Mouse (Mus musculus): ENCODE data around the gene Lypla2. TPM values are rescaled to one million over a fixed set of nuclear protein-coding genes. Genes with fewer than 3 reads are reported as not detected.
A peak's percentile ranks its signal among the peaks of the same experiment; 100 is the strongest.
"Not testable (repeated sequence)": the region's sequence is repeated elsewhere in the genome, so short reads cannot be mapped to it uniquely, and the experiment has no call there.

Gene Lypla2
- total RNA-seq (2021), result 100 to 1,000 TPM; 110 to 122 TPM

DNA sequence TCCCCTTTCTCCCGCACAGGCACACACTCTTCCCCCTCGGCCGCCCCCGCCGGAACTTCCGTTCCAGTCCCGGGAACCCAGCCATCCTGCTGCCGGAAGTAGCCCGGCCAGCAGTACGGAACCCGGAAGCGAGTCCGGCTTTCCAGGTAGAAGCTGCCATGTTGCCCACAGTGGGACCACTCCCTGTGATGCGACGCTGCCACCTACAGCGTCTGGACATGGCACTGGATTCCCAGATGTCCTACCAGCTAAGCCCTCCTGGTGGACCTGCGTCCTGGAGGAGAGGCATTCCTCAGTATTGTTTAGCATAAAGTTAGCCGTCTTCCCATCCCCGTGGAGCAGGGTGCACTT, at the start of gene Lypla2:
Gene Lypla2, minus strand, starts transcription at position 71 of the 351 bp plus-strand sequence.
- intact Hi-C loops (cut with DNase I), result no loop called here
- DNase-seq, result peak; percentile 88

DNA sequence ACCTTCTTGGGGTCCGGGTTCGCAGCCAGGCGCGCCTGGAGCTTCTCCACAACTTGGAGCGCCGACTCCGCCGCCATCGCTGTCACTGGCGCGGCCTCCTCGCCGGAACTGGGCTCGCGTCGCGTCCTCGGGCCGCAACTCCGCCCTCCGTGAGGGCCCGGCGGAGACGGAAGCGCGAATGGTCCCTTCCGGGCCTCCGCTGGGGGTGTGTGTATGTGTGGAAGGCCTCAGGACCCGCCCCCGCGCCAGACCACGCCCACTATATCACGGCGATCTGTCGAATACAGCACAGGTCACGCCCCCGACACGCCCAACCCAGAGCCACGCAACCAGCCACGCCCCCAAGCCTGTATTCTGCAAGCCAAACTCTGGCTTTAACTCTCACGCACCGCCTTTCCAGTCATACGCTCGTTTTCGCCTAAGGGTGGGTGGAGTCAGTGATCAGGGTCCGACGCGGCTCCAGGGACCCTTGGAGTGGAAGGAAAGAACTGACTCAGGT, 49.2 kb upstream of the Lypla2 start, which contains the start of gene Eloa:
Gene Eloa, minus strand, starts transcription at position 215 of the 499 bp plus-strand sequence.
- intact Hi-C loops (cut with DNase I), result no loop called here
- DNase-seq, result peak; percentile 100

DNA sequence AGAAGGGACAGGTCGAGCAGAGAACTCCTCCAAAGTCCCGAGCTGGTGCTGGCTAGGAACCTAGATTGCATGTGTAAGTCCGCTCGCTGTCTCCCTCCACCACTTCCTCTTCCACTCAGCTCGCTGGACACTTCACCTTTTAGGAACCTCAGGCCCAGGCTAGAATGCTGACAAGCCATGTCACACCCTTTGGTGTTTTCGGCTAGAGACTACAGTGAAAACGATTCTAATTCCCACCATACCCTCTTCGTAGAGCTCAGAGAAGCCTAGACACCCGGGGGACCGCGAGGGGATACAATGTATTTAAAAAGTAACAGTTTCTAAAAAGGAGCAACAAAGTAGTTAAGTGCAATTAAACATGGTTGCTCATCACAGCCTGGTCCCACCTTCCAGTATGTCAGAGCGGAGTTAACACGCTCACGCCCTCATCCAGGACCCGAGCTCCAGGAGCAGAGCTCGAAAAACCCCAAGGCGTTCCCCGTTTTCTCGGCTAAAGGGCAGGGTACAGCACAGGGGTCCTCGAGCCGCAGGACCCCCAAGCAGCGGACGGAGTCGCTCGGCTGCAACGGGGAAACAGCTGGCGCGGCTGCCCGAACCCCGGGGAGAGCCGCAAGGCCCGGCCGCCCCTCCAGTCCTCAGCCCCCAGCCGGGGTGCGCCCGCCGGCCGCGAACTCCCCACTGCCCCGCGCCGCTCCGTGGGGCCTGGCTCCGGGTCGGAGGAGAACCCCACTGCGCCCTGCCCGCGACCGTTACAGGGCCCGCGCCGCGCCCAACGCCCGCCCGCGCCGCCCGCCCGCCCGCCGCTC, 48.5 kb upstream of the Lypla2 start:
- intact Hi-C loops (cut with DNase I), result no loop called here
- no peak for DNase-seq

DNA sequence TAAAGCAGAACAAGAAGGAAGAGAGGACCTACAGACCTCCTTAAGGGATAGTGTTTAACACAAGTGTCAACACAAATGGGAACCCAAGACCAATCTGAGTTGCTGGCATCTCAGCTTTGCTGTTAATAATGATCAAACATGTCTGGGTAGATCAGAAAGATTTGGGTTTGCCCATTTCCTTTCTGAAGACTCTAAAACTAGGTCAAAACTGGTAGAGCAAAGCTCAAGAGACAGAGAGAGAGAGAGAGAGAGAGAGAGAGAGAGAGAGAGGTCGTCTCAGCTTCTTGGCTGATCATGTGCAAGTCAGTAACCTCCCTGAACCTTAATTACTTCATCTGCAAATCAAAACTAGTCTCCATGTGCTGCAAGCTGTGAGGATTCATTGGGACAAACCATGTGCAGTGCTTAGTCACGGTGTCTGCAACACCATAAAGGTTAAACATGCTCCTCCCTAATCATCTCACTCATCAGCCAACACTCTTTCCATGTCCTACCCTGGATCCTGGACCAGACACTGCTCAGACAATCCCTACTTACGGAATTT, 43.7 kb upstream of the Lypla2 start:
- intact Hi-C loops (cut with DNase I), result no loop called here

DNA sequence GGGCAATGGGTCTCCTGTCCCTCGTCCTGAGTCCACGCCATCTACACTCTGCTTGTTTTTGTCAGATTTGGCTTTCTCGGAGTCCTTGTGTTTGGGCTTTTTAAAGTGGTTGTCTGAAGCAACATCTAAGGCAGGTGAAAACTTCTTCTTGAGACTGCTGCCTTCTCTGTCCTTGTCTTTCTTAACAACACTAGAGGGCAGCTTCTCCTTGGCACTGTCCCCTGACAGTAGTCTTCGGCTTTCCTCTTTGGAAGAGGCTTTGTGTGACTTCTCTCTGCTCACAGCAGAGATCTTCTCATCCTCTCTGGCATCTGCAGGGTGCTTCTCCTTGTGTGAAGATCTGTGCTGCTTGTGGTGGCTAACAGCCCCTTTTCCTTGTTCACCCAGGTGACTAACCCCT, 38.2 kb upstream of the Lypla2 start:
- intact Hi-C loops (cut with DNase I), result no loop called here
- DNase-seq, result no peak

More for the DNA sequence above, 43.7 kb upstream of the Lypla2 start:
- DNase-seq, result no peak

DNA sequence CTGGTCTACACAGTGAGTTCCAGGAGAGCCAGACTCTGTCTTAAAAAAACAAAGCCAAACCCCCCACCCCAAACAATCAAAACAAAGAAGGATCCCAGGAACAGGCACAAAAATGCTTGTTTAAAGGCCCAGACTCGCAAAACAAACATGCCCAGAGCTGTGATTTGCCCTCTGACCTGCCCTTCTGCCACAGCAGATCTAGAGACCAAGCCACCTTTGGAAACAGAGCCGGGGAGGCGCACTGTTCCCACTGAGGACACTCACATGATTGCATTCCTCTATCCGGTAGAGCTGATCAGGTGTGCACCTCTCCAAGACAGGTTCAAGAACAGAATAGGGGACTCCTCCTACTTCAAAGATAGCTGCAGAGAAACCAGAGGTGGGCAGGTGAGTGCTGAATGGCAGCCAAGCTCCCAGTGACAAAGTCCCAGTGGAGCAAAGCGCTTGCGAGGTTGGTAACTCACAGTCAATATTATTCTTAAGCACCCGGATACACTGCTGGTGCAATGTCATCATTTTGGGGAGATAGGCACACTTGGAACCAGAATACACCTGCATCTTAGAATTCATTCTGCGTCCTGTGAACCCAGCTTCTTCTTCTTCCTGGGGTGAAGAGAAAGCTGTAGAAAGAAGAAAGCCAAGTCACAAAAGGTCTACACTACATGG, 36.5 kb upstream of the Lypla2 start:
- intact Hi-C loops (cut with DNase I), result no loop called here
- DNase-seq, result no peak

DNA sequence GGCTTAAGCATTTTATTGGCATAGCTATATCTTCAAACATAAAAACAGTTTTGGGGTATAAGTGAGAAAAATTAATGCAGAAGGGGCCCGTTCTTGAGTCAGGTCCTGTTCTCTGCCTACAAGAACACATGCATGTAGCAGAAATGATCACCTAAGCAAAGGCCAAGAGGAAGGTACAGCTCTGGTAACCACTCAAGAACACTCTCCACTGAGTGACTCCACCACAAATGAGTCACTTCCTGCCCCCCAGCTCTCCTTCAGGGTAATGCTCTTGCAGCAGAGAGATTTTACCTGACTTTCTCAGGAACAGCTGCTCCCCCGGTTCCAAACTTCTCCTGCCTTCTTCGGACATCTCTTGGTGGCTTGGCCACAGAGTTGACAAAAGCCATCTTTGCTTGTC, 34.4 kb upstream of the Lypla2 start:
- intact Hi-C loops (cut with DNase I), result no loop called here
- no peak for DNase-seq

DNA sequence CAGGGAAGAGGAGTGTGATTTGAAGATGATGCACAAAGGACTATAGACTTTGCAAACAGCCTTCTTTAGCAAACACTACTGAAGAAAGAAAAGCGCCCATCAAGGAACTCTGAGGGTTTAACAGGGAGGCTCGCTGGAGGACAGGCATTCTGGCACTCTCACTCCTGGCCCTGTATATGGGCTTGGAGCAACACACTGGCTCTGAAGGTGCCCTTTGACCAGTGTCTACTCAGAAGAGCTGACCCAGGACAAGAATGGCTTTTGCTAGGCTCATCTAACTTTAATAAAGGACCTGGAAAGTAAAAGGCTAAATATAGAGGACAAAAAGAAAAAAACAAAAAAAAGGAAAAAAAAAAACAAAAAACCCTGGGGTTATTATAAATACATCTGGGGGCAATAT, 32.5 kb upstream of the Lypla2 start:
- intact Hi-C loops (cut with DNase I), result no loop called here
- DNase-seq, result no peak

DNA sequence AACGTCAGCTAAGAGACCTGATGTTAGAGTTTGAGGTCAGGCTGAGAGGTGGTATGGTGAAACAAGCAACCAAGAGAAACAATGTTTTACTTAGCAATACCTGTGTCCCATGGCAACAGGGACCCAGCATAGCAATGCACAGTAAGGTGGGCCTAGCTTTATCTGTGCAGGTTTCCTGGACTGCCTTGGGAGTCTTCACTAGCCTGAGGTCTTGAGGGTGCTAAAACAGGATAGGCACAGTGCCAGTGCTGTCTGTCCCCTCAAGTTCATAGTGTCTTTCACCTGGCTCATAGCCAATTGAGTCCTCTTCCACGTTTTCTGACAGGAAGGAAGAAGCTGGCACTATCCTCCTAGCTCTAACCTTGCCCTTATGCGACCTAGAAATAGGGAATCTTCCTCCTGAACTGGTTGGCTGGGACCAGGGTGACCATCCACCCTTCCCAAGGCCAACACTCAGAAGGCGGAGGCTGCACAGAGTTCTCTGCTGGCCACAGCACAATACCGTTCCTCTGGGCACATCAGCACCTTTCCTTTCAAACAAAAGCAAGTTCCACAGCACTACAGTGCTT, 31.8 kb upstream of the Lypla2 start:
- intact Hi-C loops (cut with DNase I), result no loop called here
- DNase-seq, result no peak

DNA sequence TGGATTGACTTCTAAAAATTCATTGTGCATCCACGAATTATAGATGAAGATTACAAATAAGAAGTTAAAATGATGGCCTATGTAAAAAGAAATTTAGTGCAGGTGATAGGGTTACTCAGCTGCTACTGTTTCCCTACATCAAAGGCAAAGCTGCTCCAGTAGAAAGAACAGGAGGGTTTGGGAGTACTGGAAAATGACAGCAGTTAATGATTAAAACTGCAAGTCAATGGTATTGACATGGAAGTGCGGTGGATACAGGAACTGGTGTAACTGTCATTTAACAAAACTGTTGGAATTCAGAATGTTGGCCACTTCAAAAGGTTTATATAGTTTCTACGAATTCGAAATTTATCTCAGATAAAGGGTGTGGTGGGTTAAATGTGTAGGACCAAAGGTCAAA, 22.7 kb upstream of the Lypla2 start:
- intact Hi-C loops (cut with DNase I), result no loop called here
- DNase-seq, result no peak

DNA sequence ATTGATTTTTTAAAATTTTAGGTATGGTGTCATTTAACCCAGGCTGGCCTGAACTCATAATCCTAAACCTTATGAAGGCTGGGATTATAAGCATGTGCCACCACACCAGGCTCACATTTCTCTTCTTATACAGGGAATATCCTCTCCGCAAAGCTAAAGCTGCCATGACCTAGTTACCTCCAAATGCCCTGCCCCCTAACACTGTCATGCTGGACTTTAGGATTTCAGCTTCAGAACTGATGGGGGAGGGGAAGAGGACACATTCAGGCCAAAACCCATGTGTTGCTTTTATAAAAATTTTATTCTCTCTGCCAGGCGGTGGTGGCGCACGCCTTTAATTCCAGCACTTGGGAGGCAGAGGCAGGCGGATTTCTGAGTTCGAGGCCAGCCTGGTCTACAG, 21.5 kb upstream of the Lypla2 start:
- intact Hi-C loops (cut with DNase I), result no loop called here
- DNase-seq, result no peak

DNA sequence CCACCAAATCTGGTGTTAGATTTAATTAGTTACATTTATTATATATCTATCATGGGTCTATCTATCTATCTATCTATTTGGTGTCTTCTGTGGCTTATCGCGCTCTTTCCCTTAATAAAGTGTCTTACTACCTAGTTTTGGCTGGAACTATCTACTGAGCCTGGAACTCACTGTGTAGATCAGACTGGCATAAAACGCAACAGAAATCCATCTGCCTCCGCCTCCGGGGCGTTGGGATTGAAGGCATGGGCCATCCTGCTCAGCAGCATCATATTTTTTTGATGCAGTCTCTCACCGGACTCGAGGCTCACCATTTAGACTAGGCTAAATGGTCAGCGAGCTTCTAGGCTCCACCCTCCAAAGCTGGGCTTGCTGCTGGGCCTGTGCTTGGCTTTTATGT, 15.3 kb upstream of the Lypla2 start:
- intact Hi-C loops (cut with DNase I), result no loop called here
- peak; percentile 36 for DNase-seq

DNA sequence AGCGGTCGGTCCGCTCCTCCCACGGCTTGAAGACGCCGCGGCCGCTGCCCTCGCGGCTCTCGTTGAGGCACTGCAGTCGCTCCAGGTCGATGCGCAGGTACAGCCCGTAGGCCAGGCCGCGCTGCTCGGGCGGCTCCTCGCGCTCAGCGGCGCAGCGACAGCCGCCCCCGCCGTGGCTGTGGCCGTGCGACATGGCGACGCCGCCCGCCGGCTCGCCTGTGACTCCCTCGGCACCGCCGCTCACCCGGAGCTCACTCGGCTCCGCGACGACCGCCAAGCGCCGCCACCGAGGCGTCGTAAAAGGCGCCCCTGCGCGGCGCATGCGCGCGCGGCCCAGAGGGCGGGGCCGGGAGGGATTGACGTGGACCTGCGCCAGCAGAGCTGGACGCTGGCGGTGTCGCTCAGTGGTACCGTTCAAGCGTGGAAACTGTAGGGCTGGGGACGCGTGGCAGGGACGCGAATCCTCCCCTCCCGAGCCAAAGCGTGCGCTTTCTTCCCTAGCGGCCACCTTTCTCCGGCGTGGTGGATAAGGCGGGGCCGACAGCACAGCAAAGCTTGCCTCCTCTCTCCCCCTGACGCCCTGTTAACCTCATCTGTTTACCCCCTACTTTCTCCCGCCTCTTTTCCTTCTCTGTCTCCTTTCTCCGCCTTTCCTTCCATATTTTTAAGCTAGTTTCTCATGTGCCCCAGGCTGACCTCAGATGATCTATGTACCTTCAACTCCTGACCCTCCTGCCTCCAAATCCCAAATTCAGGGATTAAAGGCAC, 14.7 kb upstream of the Lypla2 start, which contains the start of gene Pithd1:
Gene Pithd1, minus strand, starts transcription at position 322 of the 768 bp plus-strand sequence.
- intact Hi-C loops (cut with DNase I), result no loop called here
- peak; percentile 93 for DNase-seq

DNA sequence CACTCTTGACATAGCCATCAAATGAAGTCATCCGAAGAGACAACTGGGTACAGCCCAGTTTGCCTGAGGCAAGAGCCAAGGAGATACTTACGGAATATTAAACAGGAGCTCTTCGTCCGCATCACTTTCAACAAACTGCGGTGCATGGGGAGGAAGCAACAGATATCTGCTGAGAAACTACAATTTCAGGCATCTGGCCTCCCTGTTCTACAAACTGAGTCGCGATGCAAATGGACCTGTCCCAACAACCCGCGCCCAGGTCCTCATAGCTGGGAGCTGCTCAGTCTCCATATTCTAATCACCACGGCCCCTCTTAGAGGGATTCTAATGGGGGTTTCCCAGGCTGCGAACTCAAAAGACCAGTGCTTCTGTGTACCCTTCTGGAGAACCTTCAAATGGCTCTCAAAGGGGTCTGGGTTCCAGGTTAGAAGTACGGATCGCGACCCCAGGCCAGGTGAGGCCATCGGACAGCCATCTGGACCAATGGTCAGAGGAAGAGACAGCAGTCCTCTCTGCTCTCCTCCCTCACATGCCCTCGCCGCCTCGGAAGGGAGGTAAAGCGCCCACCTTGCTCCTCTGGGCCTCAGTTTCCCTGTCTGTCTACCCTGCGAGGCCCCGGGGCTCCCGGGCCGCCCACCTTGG, 14.0 kb upstream of the Lypla2 start:
- intact Hi-C loops (cut with DNase I), result no loop called here
- DNase-seq, result no peak

DNA sequence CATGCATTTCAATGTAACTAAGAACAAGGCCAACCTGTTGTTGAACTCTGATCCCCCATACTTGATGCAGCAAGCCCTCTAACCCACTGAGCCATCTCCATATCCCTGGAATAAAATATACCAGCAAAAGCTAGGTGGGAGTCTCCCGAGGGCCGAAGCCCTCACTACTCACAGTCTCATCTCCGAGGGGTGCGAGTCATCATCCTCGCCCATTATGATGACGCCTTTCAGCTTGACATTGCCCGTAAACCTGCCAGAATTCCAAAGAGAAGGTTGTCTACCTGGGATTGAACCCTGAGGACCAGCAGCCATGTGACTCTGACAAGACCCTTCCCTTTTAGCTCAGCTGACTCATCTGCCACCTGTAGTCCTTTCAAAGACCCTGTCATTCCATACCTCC, 13.3 kb upstream of the Lypla2 start:
- no peak for DNase-seq
- intact Hi-C loops (cut with DNase I), result no loop called here

DNA sequence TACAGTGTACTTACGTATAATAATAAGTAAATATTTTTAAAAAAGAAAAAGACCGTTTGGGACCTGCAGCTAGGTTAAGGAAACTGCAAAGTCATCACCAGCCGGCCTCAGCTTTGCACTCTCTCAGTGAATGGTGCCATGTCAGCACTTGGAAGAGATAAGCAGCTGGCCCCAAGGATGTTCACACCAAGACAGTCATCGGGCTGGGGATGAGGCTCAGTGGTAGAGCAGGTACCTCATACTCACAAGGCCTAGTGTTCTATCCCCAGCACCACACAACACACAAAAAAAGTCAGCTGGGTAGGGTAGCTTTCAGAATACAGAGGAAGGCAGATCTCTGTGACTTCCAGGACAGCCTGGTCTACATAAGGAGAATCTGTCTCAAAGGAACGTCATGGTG, 12.8 kb upstream of the Lypla2 start:
- no peak for DNase-seq
- intact Hi-C loops (cut with DNase I), result no loop called here

DNA sequence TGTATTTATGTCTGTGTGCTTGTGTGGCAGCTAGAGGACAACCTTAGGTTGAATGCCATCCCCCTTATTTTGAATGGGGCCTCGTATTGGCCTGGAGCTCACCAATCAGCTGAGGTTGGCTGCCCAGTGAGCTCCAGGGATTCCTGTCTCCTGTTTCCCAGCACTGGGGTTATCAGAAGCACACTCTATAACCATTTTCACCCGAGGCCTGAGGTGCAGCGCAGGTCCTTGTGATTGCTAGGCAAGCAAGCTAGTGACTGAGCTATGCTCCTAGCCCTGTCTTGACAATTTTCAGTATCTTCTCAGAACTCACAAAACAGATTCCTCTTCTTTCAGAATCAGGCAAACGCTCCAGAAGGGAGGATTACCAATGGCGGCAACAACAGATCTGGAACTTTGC, 12.1 kb upstream of the Lypla2 start:
- no peak for DNase-seq
- intact Hi-C loops (cut with DNase I), result no loop called here

DNA sequence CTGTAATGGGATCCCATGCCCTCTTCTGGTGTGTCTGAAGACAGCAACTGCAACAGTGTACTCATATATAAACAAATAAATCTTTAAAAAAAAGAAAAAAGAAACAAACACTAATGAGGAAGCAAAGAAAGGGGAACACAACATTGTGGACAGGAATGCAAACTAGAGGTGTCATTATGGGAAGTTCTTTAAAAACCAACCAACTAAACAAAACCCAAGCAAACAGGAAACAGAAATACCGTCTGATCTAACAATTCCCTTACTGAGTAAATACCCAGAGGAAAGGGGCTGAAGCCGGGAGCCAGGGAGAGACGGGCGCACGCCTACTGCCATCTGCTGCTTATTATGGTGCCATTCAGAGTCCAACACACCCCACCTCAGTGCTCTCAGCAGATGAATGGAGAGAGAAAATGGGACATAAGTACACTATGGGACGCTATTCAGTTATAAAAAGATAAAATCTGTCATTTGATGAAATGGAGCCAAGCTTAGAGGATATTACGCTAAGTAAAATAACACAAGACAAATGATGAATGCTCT, 9.2 kb upstream of the Lypla2 start:
- intact Hi-C loops (cut with DNase I), result no loop called here
- DNase-seq, result no peak

DNA sequence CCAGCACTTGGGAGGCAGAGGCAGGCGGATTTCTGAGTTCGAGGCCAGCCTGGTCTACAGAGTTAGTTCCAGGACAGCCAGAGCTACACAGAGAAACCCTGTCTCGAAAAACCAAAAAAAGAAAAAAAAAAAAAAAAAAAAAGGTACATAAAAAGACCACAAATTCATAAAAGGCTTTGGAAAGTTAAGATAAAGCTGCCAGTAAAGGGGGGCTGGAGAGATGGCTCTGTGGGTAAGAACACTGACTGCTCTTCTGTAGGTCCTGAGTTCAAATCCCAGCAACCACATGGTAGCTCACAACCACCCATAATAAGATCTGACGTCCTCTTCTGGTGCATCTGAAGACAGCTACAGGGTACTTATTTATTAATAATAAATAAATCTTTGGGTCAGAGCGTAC, 7.8 kb upstream of the Lypla2 start:
- intact Hi-C loops (cut with DNase I); DNase-seq: not testable (repeated sequence)

DNA sequence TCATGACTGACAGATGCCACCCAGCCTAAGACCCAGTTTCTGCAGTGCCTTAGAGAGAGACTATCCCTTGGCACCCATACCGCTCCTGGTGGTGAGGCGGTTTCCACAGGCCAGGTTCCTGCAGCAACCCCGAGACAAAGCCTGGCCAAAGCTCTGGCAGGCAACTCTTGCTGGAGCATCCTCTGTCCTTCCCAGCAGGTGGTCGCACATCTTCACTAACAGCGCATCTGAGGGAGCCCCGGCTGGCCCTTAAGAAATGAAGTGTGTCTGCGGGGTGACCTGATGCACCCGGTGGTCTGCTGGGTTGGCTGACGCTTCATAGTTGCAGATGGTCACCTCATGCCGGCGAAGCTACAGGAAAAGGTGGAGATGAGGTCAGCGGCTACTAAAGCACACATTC, 3.7 kb upstream of the Lypla2 start:
- intact Hi-C loops (cut with DNase I), result no loop called here
- DNase-seq, result no peak

Data from left cerebral cortex, postnatal 4 days (tissue).